Mouse (Mus musculus) Patski (cell line): Measurements from ENCODE around the gene Agrp. TPM values are rescaled to one million over a fixed set of nuclear protein-coding genes. Genes with fewer than 3 reads are reported as not detected.

Experiments used
- ATAC-seq: fragments of 100-300 bp; one replicate; pipeline ENCODE4 v1.8.0; 2021
- CTCF ChIA-PET: fragments of 350-600 bp; sonication (Branson Sonifier 250); formaldehyde crosslinking; loops from one replicate; lab custom pipeline; 2022; ENCODE audit warnings: inconsistent platforms; lab: Charles Lee
- POLR2A ChIA-PET: fragments of 350-600 bp; sonication (Branson Sonifier 250); formaldehyde crosslinking; loops from one replicate; lab custom pipeline; 2022; ENCODE audit warnings: antibody characterized with exemption, inconsistent platforms; lab: Charles Lee
- DNase-seq: peaks from one replicate; pipeline ENCODE4 v3.0.0-alpha.2; 2011; ENCODE audit warnings: low read depth, low spot score
- H3K27me3 ChIP-seq: fragments of 371-371 bp; one replicate; pipeline ENCODE4 v1.5.1; 2021
- CTCF ChIP-seq: fragments of 100-300 bp; IDR thresholded peaks from one replicate; pipeline ENCODE4 v1.5.1; 2021
- in situ Hi-C: fragments of 300-500 bp; cut with MboI; formaldehyde crosslinking; loops from 3 replicates; pipeline ENCODE4 v1.11.1; 2018; ENCODE audit warnings: low pct_unique_long_range_greater_than_20kb, mixed read lengths
- polyA plus RNA-seq: library from polyadenylated mRNA; unstranded; gene quantifications from one replicate; pipeline ENCODE4 v1.2.3, GENCODE M21; 2021

Agrp gene
- polyA plus RNA-seq, 1 experiment from 2014 or later, result 0.30 TPM

DNA sequence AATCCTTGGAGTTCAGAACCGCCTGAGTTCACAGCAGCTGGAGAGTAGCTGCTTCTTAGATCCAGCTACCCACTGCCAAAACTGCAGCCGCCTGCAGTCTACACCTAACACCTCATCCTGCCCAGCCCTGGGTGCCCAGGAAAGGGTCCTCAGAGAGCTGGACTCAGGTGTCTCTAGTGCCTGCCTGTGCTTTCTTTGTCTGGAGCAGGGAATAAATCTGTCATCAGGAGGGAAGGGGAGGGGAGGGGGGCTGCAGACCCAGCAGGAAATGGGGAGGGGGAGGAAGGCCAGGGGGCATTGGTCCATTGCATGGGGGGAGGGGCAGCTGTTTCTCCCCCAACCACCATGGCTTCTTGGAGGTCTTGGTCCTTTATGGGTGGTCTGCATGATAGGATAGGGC is 117.6 kb downstream of the Agrp start:
- CTCF ChIA-PET, result interaction anchor here (0.7 to 8.2 kb wide), 4 partner anchors 12 to 160 kb away, joined by 3 to 102 read pairs (median 6); partner anchors contain the start of gene Atp6v0d1
- no peak for DNase-seq

DNA sequence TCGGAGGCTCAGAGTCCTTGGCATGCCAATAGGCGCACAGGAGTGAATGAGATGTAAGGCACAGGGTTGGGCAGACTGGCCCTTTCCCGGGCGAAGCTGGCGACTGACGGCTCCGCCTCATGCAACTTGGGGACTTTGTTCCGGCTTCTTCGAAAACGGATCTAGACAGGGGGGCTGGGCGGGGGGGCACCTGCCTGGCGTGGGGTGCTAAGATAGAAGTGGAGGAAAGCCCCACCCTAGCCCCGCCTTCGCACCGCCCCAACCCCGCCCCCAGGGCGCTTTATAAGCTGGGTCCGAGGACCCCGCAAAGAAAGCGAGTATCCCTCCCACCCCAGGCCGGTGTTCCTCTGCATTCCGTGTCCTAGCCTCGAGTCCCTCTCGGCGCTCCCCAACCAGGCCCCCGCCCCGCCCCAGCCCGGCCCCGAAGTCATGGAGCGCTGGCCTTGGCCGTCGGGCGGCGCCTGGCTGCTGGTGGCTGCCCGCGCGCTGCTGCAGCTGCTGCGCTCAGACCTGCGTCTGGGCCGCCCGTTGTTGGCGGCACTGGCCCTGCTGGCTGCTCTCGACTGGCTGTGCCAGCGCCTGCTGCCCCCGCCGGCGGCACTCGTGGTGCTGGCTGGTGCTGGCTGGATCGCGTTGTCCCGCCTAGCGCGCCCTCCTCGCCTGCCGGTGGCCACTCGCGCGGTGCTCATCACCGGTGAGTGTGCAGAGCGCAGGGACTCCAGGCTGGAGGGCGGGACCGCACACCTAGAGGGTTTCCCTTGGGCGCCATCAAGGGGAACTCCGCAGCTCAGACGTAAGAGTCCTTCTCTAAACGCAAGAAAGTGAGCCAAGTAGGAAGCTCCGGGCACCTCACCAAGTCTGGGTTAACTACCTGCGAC is 118.5 kb downstream of the Agrp start, which contains the start of gene Hsd11b2:
Gene Hsd11b2 (plus strand): TSS at position 320 of the 878 bp plus-strand sequence.
- POLR2A ChIA-PET, result interaction anchor here (0.5 to 1.1 kb wide), 2 partner anchors 26 to 29 kb away, joined by 3 to 4 read pairs; no protein-coding TSS in a partner anchor
- no peak for TF ChIP-seq CTCF
- DNase-seq (no peak), ATAC-seq (peak; percentile 24)
- CTCF ChIA-PET, result interaction anchor here (0.7 to 8.2 kb wide), 7 partner anchors 13 to 159 kb away, joined by 3 to 102 read pairs (median 4); partner anchors contain the start of gene Atp6v0d1
- H3K27me3 ChIP-seq, result no peaks in the 10 kb centered on the region
- in situ Hi-C loops, result loop anchor here (5.0 kb wide), 1 partner anchor 34 kb away; no protein-coding TSS in a partner anchor

More for the DNA sequence above, 117.6 kb downstream of the Agrp start:
- TF ChIP-seq CTCF, result no peak
- in situ Hi-C loops, result loop anchor here (5.0 kb wide), 1 partner anchor 33 kb away; no protein-coding TSS in a partner anchor
- no peaks in the 10 kb centered on the region for H3K27me3 ChIP-seq
- POLR2A ChIA-PET, result interaction anchor here (1.1 kb wide), 2 partner anchors 26 to 31 kb away, joined by 3 to 4 read pairs; no protein-coding TSS in a partner anchor
- ATAC-seq, result no peak

DNA sequence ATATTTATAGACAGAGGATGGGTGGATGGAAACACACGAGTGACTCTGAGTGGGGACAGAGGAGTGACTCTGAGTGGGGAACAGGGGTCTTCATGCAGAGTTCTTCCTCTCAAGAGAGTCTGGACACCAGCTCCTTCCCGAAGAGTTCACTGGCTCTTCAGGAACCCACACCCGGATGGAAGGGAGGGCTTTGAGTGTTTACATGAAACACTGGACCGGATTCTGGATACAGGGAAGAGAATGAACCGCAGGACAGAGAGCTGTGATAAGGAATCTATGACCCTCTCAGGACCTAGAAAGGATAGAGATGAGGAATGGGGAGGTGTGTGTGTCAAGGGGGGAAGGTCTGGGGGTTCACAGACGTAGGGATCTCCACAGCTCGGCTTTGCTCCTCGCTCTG is 119.8 kb downstream of the Agrp start:
- no peak for DNase-seq

More for the DNA sequence above, 119.8 kb downstream of the Agrp start:
- H3K27me3 ChIP-seq, result no peaks in the 10 kb centered on the region
- no peak for ATAC-seq
- in situ Hi-C loops, result loop anchor here (5.0 kb wide), 1 partner anchor 35 kb away; no protein-coding TSS in a partner anchor
- TF ChIP-seq CTCF, result no peak
- POLR2A ChIA-PET, result no interaction called here
- CTCF ChIA-PET, result interaction anchor here (1.4 to 8.2 kb wide), 6 partner anchors 8 to 36 kb away, joined by 4 to 102 read pairs (median 14); no protein-coding TSS in a partner anchor

Other genes starting within 250 kb of the Agrp start
- gene Kctd19, start 223.9 kb downstream of the Agrp start, polyA plus RNA-seq, result not detected
- not detected for gene Lrrc36, start 223.8 kb downstream of the Agrp start, polyA plus RNA-seq
- gene Tppp3, start 165.9 kb downstream of the Agrp start, polyA plus RNA-seq, result 2.7 TPM
- gene Zdhhc1, start 140.5 kb downstream of the Agrp start, polyA plus RNA-seq, result 68.3 TPM
- 8.2 TPM for gene Hsd11b2, start 118.6 kb downstream of the Agrp start, polyA plus RNA-seq
- gene Atp6v0d1, start 71.3 kb downstream of the Agrp start, polyA plus RNA-seq, result 159 TPM
- 84.2 TPM for gene Ripor1, start 32.1 kb downstream of the Agrp start, polyA plus RNA-seq
- gene Ctcf, start 825 bp downstream of the Agrp start, polyA plus RNA-seq, result 62.5 TPM
- gene Carmil2, start 48.9 kb upstream of the Agrp start, polyA plus RNA-seq, result 0.44 TPM
- gene Acd, start 63.7 kb upstream of the Agrp start, polyA plus RNA-seq, result 39.2 TPM
- gene Pard6a, start 63.8 kb upstream of the Agrp start, polyA plus RNA-seq, result 23.3 TPM
- 1.0 TPM for gene 4933405L10Rik, start 70.3 kb upstream of the Agrp start, polyA plus RNA-seq
- gene Enkd1, start 70.8 kb upstream of the Agrp start, polyA plus RNA-seq, result 39.5 TPM
- gene Gfod2, start 121.3 kb upstream of the Agrp start, polyA plus RNA-seq, result 23.6 TPM
- 25.3 TPM for gene Ranbp10, start 190.0 kb upstream of the Agrp start, polyA plus RNA-seq
- 0.24 TPM for gene Tsnaxip1, start 190.3 kb upstream of the Agrp start, polyA plus RNA-seq
- 38.4 TPM for gene Cenpt, start 215.9 kb upstream of the Agrp start, polyA plus RNA-seq
- 49.7 TPM for gene Thap11, start 217.7 kb upstream of the Agrp start, polyA plus RNA-seq
- gene Nutf2, start 223.2 kb upstream of the Agrp start, polyA plus RNA-seq, result 19.1 TPM
- gene Edc4, start 243.5 kb upstream of the Agrp start, polyA plus RNA-seq, result 50.9 TPM